Mouse (Mus musculus) heart, embryonic 11.5 days (tissue): ENCODE measurements around the gene Tmem251. TPM values are rescaled to one million over a fixed set of nuclear protein-coding genes. Genes with fewer than 3 reads are reported as not detected.

Source experiments
- ATAC-seq: fragments of 200-750 bp; cut with Nextera tagmentation; replicated peaks from 2 replicates; pipeline ENCODE4 v1.8.0; 2017; ENCODE audit warnings: moderate library complexity; ENCODE audit not compliant: insufficient number of reproducible peaks, low FRiP score, low TSS enrichment
- H3K27ac ChIP-seq: fragments of 300-500 bp; sonication (generic); 2 replicates; pipeline ENCODE4 v1.5.1; 2014; ENCODE audit warnings: mild to moderate bottlenecking, low read depth, low read length
- H3K27me3 ChIP-seq: fragments of 300-500 bp; sonication (generic); 2 replicates; pipeline ENCODE4 v1.6.1; 2014; ENCODE audit warnings: mild to moderate bottlenecking, low read length, mixed read lengths; ENCODE audit not compliant: control insufficient read depth, insufficient read depth
- H3K36me3 ChIP-seq: fragments of 300-500 bp; sonication (generic); 2 replicates; pipeline ENCODE4 v1.6.1; 2014; ENCODE audit warnings: mild to moderate bottlenecking, low read length, moderate library complexity, mixed read lengths; ENCODE audit not compliant: control insufficient read depth, insufficient read depth
- H3K4me1 ChIP-seq: fragments of 300-500 bp; sonication (generic); 2 replicates; pipeline ENCODE4 v1.6.1; 2014; ENCODE audit warnings: low read length; ENCODE audit not compliant: control insufficient read depth, insufficient read depth
- H3K4me2 ChIP-seq: fragments of 300-500 bp; sonication (generic); 2 replicates; pipeline ENCODE4 v1.6.1; 2014; ENCODE audit warnings: mild to moderate bottlenecking, moderate library complexity
- H3K4me3 ChIP-seq: fragments of 300-500 bp; sonication (generic); 2 replicates; pipeline ENCODE4 v1.5.1; 2014; ENCODE audit warnings: low read depth, low read length
- H3K9ac ChIP-seq: fragments of 300-500 bp; sonication (generic); 2 replicates; pipeline ENCODE4 v1.6.1; 2014; ENCODE audit warnings: mild to moderate bottlenecking, low read depth, low read length, moderate library complexity
- H3K9me3 ChIP-seq: fragments of 300-500 bp; sonication (generic); replicated peaks from 2 replicates; pipeline ENCODE4 v1.6.1; 2016; ENCODE audit warnings: low read length; ENCODE audit not compliant: control insufficient read depth
- WGBS: fragments of 180-500 bp; shearing (Covaris S2); extraction: QIAGEN DNeasy Blood & Tissue Kit; methylation state at CpG from one replicate; pipeline ENCODE4 v1.1.7; 2014; ENCODE audit not compliant: insufficient replicate concordance; 5-methylcytosine and 5-hydroxymethylcytosine counted together
- polyA plus RNA-seq: library from polyadenylated mRNA; unstranded; fragments of >200 nt; fragmentation: Nextera tagmentation; extraction: Ambion mirVana; gene quantifications from 2 replicates; pipeline ENCODE4 v1.2.1, GENCODE M21; 2014

Gene Tmem251
- polyA plus RNA-seq, 1 experiment from 2014 or later, result 7.9 TPM

DNA sequence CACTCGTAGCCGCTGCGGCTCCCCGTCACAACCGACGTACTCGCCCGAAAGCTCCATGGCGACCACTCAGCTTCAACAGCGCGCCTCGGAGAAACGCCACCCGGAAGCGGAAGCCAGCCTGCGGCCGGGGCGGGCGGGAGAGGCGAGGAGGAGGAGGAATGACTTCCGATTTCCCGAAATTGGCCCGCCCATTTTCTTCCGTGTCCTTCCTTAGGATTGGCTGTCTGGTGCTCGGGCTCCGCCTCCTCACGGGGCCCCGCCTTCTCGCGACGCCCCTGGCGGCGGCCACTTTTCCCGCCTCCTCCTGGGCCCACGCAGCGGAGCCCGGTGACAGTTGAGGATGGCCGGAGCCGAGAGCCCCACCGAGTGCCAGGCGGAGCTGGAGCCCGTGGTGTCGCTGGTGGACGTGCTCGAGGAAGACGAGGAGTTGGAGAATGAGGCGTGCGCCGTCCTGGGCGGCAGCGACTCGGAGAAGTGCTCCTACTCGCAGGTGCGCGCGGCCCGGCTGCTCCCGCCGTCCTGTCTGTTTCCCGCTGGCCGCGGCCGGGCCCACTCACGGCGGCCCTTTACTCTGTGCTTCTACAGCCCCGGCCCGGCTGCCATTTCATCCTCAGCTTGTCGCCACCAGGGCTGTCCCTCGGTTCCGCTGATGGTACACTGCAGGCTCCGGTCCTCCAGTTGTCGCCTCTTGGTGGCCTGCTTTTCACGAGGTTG lies 14.3 kb downstream of the Tmem251 start, which contains the start of the genes Gm28051, Gon7 and Ubr7:
TSS of gene Gm28051 (minus strand) at position 77 of the 714 bp plus-strand sequence.
TSS of gene Gon7 (minus strand) at position 115 of the 714 bp plus-strand sequence.
TSS of gene Ubr7 (plus strand) at position 279 of the 714 bp plus-strand sequence.
- Histone ChIP-seq H3K4me1 (peaks cover 20% of the 10 kb centered on the region), H3K27me3 (no peaks in the 10 kb centered on the region), H3K4me3 (peak within 1 kb of the TSS; percentile 73), H3K9me3 (no peaks in the 10 kb centered on the region), H3K4me2 (peak within 1 kb of the TSS; percentile 87), H3K36me3 (no peaks in the 10 kb centered on the region), H3K9ac (peak within 1 kb of the TSS; percentile 78), H3K27ac (peak within 1 kb of the TSS; percentile 91)
- WGBS, result under 1% methylated on average over 68 of the region's 73 CpGs
- peak; percentile 92 for ATAC-seq

DNA sequence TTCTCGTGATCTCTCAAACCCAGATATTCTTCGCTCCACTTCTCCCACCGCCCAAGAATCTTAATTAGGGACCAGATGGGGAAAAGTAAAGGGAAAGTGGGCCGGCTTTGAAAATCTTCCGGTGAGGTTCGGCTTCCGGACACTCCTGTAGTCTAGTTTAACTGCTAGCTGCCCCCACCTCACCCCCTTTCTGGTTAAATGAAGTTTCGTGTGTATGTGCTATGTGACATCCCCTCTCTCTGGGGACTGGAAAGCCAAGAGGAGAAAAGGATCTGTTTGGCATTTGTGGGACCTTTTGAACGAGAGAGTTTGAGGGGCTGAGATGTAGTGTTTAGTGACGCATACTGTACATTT lies 14.8 kb downstream of the Tmem251 start, which contains the start of gene Gm20604:
TSS of gene Gm20604 (minus strand) at position 270 of the 354 bp plus-strand sequence.
- Histone ChIP-seq H3K9ac (peak within 1 kb of the TSS; percentile 78), H3K4me3 (peak within 1 kb of the TSS; percentile 73), H3K4me1 (peaks cover 20% of the 10 kb centered on the region), H3K27me3 (no peaks in the 10 kb centered on the region), H3K36me3 (no peaks in the 10 kb centered on the region), H3K27ac (peak within 1 kb of the TSS; percentile 91), H3K9me3 (no peaks in the 10 kb centered on the region), H3K4me2 (peak within 1 kb of the TSS; percentile 87)
- WGBS, result 1% methylated on average over 10 of the region's 10 CpGs
- ATAC-seq, result no peak

DNA sequence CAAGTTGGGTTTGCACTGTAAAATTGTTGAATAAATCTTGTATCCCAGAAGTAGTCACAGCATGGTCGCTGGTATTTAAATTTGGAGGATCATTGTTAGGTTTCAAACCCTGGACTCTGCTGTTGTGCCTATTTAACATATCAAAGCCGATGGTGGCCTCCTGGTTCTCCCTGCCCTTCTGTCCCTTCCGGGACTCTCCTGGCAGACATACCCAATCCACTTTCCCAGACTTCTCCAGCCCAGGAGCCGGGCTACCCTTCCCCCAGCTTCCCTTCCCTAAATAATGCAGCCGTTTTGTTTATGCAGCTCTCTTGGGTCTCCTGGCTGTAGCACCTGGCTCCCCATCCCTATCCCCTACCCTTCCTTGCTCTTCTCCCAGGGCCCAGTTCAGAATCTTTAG lies 15.4 kb downstream of the Tmem251 start:
- no peaks in the 10 kb centered on the region for H3K9me3 ChIP-seq
- peak overlapping the region; percentile 77 for H3K9ac ChIP-seq
- H3K27me3 ChIP-seq, result no peaks in the 10 kb centered on the region
- no peak overlapping the region for H3K27ac ChIP-seq
- peak overlapping the region; percentile 87 for H3K4me2 ChIP-seq
- no peak for ATAC-seq
- 3% methylated on average over 5 of the region's 5 CpGs for WGBS
- peak overlapping the region; percentile 73 for H3K4me3 ChIP-seq
- 0 out of 2 replicates have a peak, but pooled peaks cover 3% of the 10 kb centered on the region for H3K36me3 ChIP-seq
- H3K4me1 ChIP-seq, result peaks cover 20% of the 10 kb centered on the region

DNA sequence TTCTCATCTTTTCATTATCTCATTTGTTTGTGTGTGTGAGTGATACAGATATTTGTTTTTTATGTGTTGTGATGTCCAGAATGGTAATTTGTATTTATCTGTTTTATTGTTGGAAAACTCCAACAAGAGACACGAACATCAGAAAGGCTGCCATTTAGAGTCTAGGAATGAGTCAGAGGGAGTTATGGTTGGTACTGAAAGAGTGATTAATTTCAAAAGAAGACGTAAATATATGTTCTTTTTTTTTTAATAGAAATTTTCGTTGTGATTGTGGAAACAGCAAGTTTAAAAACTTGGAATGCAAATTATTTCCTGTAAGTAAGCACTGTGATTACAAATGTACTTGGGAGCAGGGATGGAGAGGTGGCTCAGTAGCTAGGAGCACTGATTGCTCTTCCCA lies 18.1 kb downstream of the Tmem251 start:
- 84% methylated on average over 3 of the region's 3 CpGs for WGBS
- Histone ChIP-seq H3K36me3 (peaks cover 6% of the 10 kb centered on the region; the same call in 1 of the 2 replicates), H3K9me3 (no peaks in the 10 kb centered on the region), H3K4me3 (no peak overlapping the region), H3K4me2 (no peak overlapping the region), H3K4me1 (peaks cover 14% of the 10 kb centered on the region), H3K27ac (no peak overlapping the region), H3K9ac (no peak overlapping the region), H3K27me3 (no peaks in the 10 kb centered on the region)
- no peak for ATAC-seq

DNA sequence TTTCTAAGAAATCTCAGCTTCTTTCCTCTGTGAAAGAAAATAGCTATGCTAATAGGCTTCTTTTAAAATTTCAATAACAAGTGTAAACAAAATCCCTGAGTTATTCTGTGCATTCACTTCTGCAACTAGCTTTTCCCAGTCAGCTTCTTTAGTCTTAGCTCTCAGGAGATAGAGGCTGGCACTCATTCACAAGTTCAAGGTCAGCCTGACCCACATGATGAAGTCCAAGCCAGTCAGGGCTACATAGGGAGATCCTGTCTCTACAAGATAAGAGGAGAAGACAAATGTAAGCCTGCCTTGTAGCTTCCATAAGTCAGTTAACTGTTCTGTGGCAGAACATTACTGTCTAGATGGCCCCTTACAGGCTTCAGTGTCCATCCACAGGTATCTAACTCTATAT lies 20.1 kb downstream of the Tmem251 start:
- no peak overlapping the region for H3K4me3 ChIP-seq
- ATAC-seq, result no peak
- H3K9me3 ChIP-seq, result no peaks in the 10 kb centered on the region
- no peaks in the 10 kb centered on the region for H3K27me3 ChIP-seq
- peaks cover 13% of the 10 kb centered on the region for H3K4me1 ChIP-seq
- peaks cover 10% of the 10 kb centered on the region; the same call in 1 of the 2 replicates for H3K36me3 ChIP-seq
- no peak overlapping the region for H3K4me2 ChIP-seq
- H3K27ac ChIP-seq, result no peak overlapping the region
- no peak overlapping the region for H3K9ac ChIP-seq

DNA sequence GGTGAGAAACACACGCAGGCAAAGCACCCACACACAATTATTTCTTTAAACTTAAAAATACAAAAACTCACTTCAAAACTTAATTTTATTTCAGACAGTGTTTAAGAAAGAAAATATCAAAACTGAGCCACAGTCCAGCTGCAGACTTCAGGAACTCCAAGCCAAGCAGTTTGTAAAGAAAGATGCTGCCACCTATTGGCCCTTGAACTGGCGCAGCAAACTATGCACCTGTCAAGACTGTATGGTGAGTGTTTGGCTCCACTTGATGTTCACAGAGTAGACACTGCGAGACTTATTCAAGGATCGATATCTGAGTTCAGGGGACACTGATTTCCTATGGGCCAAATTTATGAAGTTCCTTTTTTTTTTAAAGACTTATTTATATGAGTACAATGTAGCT lies 25.4 kb downstream of the Tmem251 start:
- no peak for ATAC-seq
- no peak overlapping the region for H3K4me2 ChIP-seq
- no peak overlapping the region for H3K9ac ChIP-seq
- no peak overlapping the region for H3K4me3 ChIP-seq
- H3K27ac ChIP-seq, result no peak overlapping the region
- H3K36me3 ChIP-seq, result peaks cover 37% of the 10 kb centered on the region
- no peaks in the 10 kb centered on the region for H3K27me3 ChIP-seq
- no peaks in the 10 kb centered on the region for H3K4me1 ChIP-seq
- WGBS, result 92% methylated on average over 4 of the region's 4 CpGs
- no peaks in the 10 kb centered on the region for H3K9me3 ChIP-seq

DNA sequence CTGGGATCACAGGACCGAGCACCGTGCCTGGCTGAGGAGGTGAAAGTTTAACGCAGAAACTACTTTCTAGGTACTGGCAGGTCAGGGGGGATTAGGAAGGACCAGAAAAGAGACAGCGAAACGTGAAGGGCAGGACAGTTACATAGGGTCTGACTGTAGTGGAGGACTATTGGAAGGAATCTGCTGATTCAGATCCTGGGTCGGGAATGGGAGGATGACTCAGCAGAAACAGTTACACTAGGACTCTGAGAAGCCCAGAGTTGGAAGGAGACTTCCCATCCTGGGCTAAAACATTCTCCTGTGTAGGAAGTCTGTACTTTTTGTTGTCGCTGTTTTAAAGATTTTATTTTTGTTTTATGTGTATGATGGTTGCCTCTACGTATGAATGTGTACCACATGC lies 28.0 kb downstream of the Tmem251 start:
- WGBS, result 96% methylated on average over 8 of the region's 8 CpGs
- H3K36me3 ChIP-seq, result peaks cover 49% of the 10 kb centered on the region
- no peak overlapping the region for H3K9ac ChIP-seq
- no peaks in the 10 kb centered on the region for H3K9me3 ChIP-seq
- H3K4me3 ChIP-seq, result no peak overlapping the region
- ATAC-seq, result no peak
- H3K4me1 ChIP-seq, result no peaks in the 10 kb centered on the region
- no peaks in the 10 kb centered on the region for H3K27me3 ChIP-seq
- H3K27ac ChIP-seq, result no peak overlapping the region
- H3K4me2 ChIP-seq, result no peak overlapping the region

DNA sequence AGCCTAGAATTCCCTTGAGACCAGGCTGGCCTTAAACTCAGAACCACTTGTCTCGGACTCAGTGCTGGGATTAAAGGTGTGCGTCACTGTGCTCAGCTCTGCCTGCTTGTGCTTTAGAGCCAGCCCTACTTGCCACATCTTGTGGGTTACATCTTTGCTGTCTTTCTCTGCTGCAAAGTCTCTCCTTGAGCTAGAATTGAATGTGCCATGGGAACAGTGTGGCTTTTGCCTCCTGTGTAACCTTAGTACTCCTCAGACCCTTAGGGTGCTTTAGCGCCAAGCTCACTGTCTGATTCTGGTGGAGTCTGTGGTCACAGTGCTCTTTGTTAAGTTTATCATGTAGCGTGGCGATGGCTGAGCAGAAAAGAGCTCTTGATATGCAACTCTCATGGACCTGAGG lies 29.1 kb downstream of the Tmem251 start:
- no peak overlapping the region for H3K27ac ChIP-seq
- no peaks in the 10 kb centered on the region for H3K4me1 ChIP-seq
- no peaks in the 10 kb centered on the region for H3K27me3 ChIP-seq
- H3K4me2 ChIP-seq, result no peak overlapping the region
- H3K4me3 ChIP-seq, result no peak overlapping the region
- H3K9ac ChIP-seq, result no peak overlapping the region
- H3K36me3 ChIP-seq, result peaks cover 47% of the 10 kb centered on the region
- H3K9me3 ChIP-seq, result no peaks in the 10 kb centered on the region
- 95% methylated on average over 5 of the region's 5 CpGs for WGBS
- no peak for ATAC-seq

DNA sequence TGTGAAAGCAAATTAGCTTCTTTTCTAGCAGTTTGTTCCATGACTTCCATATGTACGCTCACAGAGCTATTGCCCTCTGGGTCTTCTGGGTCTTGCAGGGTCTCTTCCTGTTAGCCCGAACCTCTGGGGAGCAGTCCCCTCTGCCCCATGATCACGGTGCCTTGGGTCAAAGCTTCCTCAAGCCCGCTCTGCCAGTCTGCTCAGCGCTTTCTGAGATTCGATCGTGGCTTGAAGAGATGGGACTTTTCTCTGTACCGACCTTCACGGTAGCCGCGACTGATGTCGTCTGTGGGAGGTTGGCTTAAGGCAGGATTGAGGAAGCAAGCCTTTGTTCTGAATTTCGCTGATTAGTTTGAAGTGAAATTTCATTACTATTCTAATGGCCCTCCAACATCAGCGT lies 32.5 kb downstream of the Tmem251 start:
- Histone ChIP-seq H3K4me3 (no peak overlapping the region), H3K4me2 (no peak overlapping the region), H3K27me3 (no peaks in the 10 kb centered on the region), H3K9ac (no peak overlapping the region), H3K36me3 (peaks cover 28% of the 10 kb centered on the region), H3K9me3 (no peaks in the 10 kb centered on the region), H3K4me1 (no peaks in the 10 kb centered on the region), H3K27ac (no peak overlapping the region)
- ATAC-seq, result no peak
- WGBS, result 93% methylated on average over 14 of the region's 14 CpGs
